ENCODE assay signal across 8 mouse cellular contexts in the genomic region with DNA sequence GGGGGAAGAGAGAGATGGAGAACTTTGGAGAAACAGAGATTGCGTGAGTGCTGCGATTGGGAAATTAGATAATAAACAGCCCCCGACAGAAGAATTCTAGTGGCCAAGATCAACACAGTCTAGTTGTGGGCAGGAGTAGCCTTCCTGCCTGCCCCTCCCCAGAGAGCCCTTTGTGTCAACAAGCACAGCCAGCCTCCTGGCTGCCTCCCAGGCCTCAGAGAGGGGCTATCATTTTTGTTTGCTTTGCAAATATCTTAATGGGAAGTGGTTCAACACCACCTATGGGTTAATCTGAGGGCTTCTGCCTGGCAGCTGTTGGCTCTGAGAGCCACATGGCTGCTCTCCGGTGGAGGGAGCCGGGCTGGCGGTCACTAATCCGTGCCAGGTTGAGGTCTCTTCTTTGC.
A peak's percentile ranks its signal among the peaks of the same experiment; 100 is the strongest.
DNase-seq lines count a peak whose midpoint lies in the region; ATAC-seq and TF ChIP-seq lines count a peak whose summit lies in the region.

No protein-coding gene starts in this region.

- CTCF ChIA-PET in Patski (lab: Charles Lee), result no interaction called here

- POLR2A ChIA-PET in Patski (lab: Charles Lee), result no interaction called here

- ATAC-seq in Patski, result no peak
- ATAC-seq in heart, embryonic 13.5 days (ENCODE audit: extremely low read depth, insufficient number of reproducible peaks, low FRiP score, low TSS enrichment), result peak; percentile 40; the same call in 1 of the 2 replicates
- ATAC-seq in kidney, postnatal 0 days (replicated peaks; ENCODE audit: low FRiP score, low read depth), result no peak; the same call in 1 of the 2 replicates

- in situ Hi-C loops in Patski (cut with MboI; ENCODE audit: low pct_unique_long_range_greater_than_20kb), result no loop called here

- H3K36me3 ChIP-seq in heart, embryonic 13.5 days, result no peaks in the 10 kb centered on the region
- H3K36me3 ChIP-seq in kidney, postnatal 0 days (ENCODE audit: insufficient read depth, low read length), result no peaks in the 10 kb centered on the region

- WGBS in heart, embryonic 13.5 days, result 8% methylated on average over 7 of the region's 7 CpGs
- WGBS in kidney, postnatal 0 days, result 12% methylated on average over 7 of the region's 7 CpGs

- peak overlapping the region; percentile 57 for H3K4me2 ChIP-seq in heart, embryonic 13.5 days
- peak overlapping the region; percentile 27; the same call in 1 of the 2 replicates for H3K4me2 ChIP-seq in kidney, postnatal 0 days (ENCODE audit: low read length)

- peak; percentile 61 for DNase-seq in Patski (ENCODE audit: low read depth, low spot score)
- peak; percentile 36 to 39 for DNase-seq in adrenal gland, postnatal 36 days
- peak; percentile 73 for DNase-seq in kidney, postnatal 0 days (ENCODE audit: low spot score)
- DNase-seq in lung, postnatal 4 days, result peak; percentile 76 to 91
- no peak for DNase-seq in left cerebral cortex, adult 8-10 months (ENCODE audit: low spot score in 2 of 2)
- no peak for DNase-seq in testis, postnatal 14 days (ENCODE audit: low spot score)
- no peak for DNase-seq in spleen, postnatal 36 days (ENCODE audit: low spot score in 2 of 2)

- H3K4me3 ChIP-seq in heart, embryonic 13.5 days, result peak overlapping the region; percentile 12; the same call in 1 of the 2 replicates
- no peak overlapping the region for H3K4me3 ChIP-seq in kidney, postnatal 0 days (replicated peaks; ENCODE audit: low read depth, low read length)

- H3K27ac ChIP-seq in heart, embryonic 13.5 days (replicated peaks), result peak overlapping the region; percentile 85
- peak overlapping the region; percentile 10; the same call in 1 of the 2 replicates for H3K27ac ChIP-seq in kidney, postnatal 0 days

- H3K9ac ChIP-seq in heart, embryonic 13.5 days, result peak overlapping the region; percentile 60; the same call in 1 of the 2 replicates
- H3K9ac ChIP-seq in kidney, postnatal 0 days (ENCODE audit: low read depth, low read length), result no peak overlapping the region

- H3K4me1 ChIP-seq in heart, embryonic 13.5 days, result peaks cover 50% of the 10 kb centered on the region
- H3K4me1 ChIP-seq in kidney, postnatal 0 days (replicated peaks; ENCODE audit: insufficient read depth, low read length), result peaks cover 15% of the 10 kb centered on the region

- no peak for TF ChIP-seq CTCF in Patski (IDR thresholded peaks at IDR 0.05)
- TF ChIP-seq CTCF in kidney, postnatal 0 days (IDR thresholded peaks at IDR 0.05; ENCODE audit: low read depth), result 0 out of 2 replicates have a peak, but pooled peaks have one; percentile 24

- H3K9me3 ChIP-seq in heart, embryonic 13.5 days, result no peaks in the 10 kb centered on the region
- H3K9me3 ChIP-seq in kidney, postnatal 0 days (replicated peaks; ENCODE audit: low read length), result no peaks in the 10 kb centered on the region

- no peaks in the 10 kb centered on the region for H3K27me3 ChIP-seq in Patski
- peaks cover 5% of the 10 kb centered on the region; the same call in 1 of the 2 replicates for H3K27me3 ChIP-seq in heart, embryonic 13.5 days (replicated peaks)
- no peaks in the 10 kb centered on the region for H3K27me3 ChIP-seq in kidney, postnatal 0 days (ENCODE audit: insufficient read depth, low read length)

Comparison
In these comparisons a context has a peak if more than half of its experiments do, and no peak if none do; other contexts are left out.
1. DNase-seq: peak in Patski (single experiment), adrenal gland, postnatal 36 days (2 of 2), kidney, postnatal 0 days (single experiment) and lung, postnatal 4 days (2 of 2); none in left cerebral cortex, adult 8-10 months (0 of 2), testis, postnatal 14 days (single experiment) and spleen, postnatal 36 days (0 of 2).